Comparison of ENCODE assay signal across 13 mouse cellular contexts in genomic region chr15:101234611-101235341, GRCm38 (mm10). TPM values are rescaled to one million over a fixed set of nuclear protein-coding genes. Genes with fewer than 3 reads are reported as not detected.
DNase-seq lines count a peak whose midpoint lies in the region; ATAC-seq and TF ChIP-seq lines count a peak whose summit lies in the region.
"Had no signal": no experiment of that assay in that cellular context is flagged by ENCODE, and none has a peak within 500 bp of the region (broad histone marks: within the 10 kb centered on the region; RNA-seq: fewer than 3 reads in every experiment).

No protein-coding gene starts in this region.

- no peak overlapping the region for H3K4me3 ChIP-seq in embryonic facial prominence, embryonic 13.5 days
- no peak overlapping the region for H3K4me3 ChIP-seq in embryonic facial prominence, embryonic 10.5 days
- no peak overlapping the region for H3K4me3 ChIP-seq in thymus, adult 2 months (ENCODE audit: control insufficient read depth, insufficient read depth, low read length)
- no peak overlapping the region for H3K4me3 ChIP-seq in stomach, postnatal 0 days (ENCODE audit: low read depth, low read length)
- H3K4me3 ChIP-seq: heart, embryonic 10.5 days; myocyte had no signal

- no peak for ATAC-seq in embryonic facial prominence, embryonic 13.5 days (ENCODE audit: insufficient number of reproducible peaks, insufficient read depth, low FRiP score, low TSS enrichment, low read depth)
- no peak for ATAC-seq in stomach, postnatal 0 days (ENCODE audit: low FRiP score, low TSS enrichment)

- no peaks in the 10 kb centered on the region for H3K9me3 ChIP-seq in embryonic facial prominence, embryonic 13.5 days
- peaks cover 6% of the 10 kb centered on the region; the same call in 1 of the 2 replicates for H3K9me3 ChIP-seq in embryonic facial prominence, embryonic 10.5 days
- H3K9me3 ChIP-seq in stomach, postnatal 0 days (ENCODE audit: control insufficient read depth, low read length): no peaks in the 10 kb centered on the region
- H3K9me3 ChIP-seq: heart, embryonic 10.5 days had no signal

- no peak for TF ChIP-seq EP300 in stomach, postnatal 0 days (optimal IDR thresholded peaks at IDR 0.05)

- peaks cover 28% of the 10 kb centered on the region for H3K36me3 ChIP-seq in embryonic facial prominence, embryonic 13.5 days
- H3K36me3 ChIP-seq in embryonic facial prominence, embryonic 10.5 days (replicated peaks): peaks cover 32% of the 10 kb centered on the region
- H3K36me3 ChIP-seq in thymus, adult 2 months (ENCODE audit: control insufficient read depth, insufficient read depth, low read length): no peaks in the 10 kb centered on the region
- peaks cover 6% of the 10 kb centered on the region; the same call in 1 of the 2 replicates for H3K36me3 ChIP-seq in stomach, postnatal 0 days (ENCODE audit: control insufficient read depth, insufficient read depth, low read length)
- H3K36me3 ChIP-seq: G1E had no signal

- H3K9ac ChIP-seq in embryonic facial prominence, embryonic 13.5 days: no peak overlapping the region
- peak overlapping the region; percentile 27; the same call in 1 of the 2 replicates for H3K9ac ChIP-seq in stomach, postnatal 0 days (ENCODE audit: low read length)

- no peak for TF ChIP-seq POLR2A in thymus, adult 2 months (IDR thresholded peaks at IDR 0.05; ENCODE audit: control insufficient read depth, extremely low read depth, insufficient read depth, low read length, poor library complexity)

- H3K27me3 ChIP-seq in embryonic facial prominence, embryonic 13.5 days: 0 out of 2 replicates have a peak, but pooled peaks cover 3% of the 10 kb centered on the region
- H3K27me3 ChIP-seq in embryonic facial prominence, embryonic 10.5 days (replicated peaks; ENCODE audit: low read depth, poor library complexity, severe bottlenecking): peaks cover 49% of the 10 kb centered on the region
- H3K27me3 ChIP-seq in thymus, adult 2 months (ENCODE audit: control insufficient read depth, insufficient read depth, low read length): no peaks in the 10 kb centered on the region
- H3K27me3 ChIP-seq in stomach, postnatal 0 days (ENCODE audit: control insufficient read depth, insufficient read depth, low read length): no peaks in the 10 kb centered on the region

- no peak for TF ChIP-seq CTCF in thymus, adult 2 months (IDR thresholded peaks at IDR 0.05; ENCODE audit: borderline replicate concordance, control insufficient read depth, extremely low read depth, insufficient read depth, low read length, poor library complexity)
- no peak for TF ChIP-seq CTCF in stomach, postnatal 0 days (IDR thresholded peaks at IDR 0.05; ENCODE audit: low read depth)

- H3K4me1 ChIP-seq in embryonic facial prominence, embryonic 13.5 days: peaks cover 55% of the 10 kb centered on the region
- H3K4me1 ChIP-seq in embryonic facial prominence, embryonic 10.5 days: peaks cover 62% of the 10 kb centered on the region
- H3K4me1 ChIP-seq in thymus, adult 2 months (replicated peaks; ENCODE audit: control insufficient read depth, insufficient read depth, low read length): peaks cover 43% of the 10 kb centered on the region
- peaks cover 2% of the 10 kb centered on the region; the same call in 1 of the 2 replicates for H3K4me1 ChIP-seq in stomach, postnatal 0 days (replicated peaks; ENCODE audit: control insufficient read depth, insufficient read depth)

- 65% methylated on average over 10 of the region's 10 CpGs for WGBS in embryonic facial prominence, embryonic 13.5 days
- 73% methylated on average over 10 of the region's 10 CpGs for WGBS in embryonic facial prominence, embryonic 10.5 days
- 68% methylated on average over 10 of the region's 10 CpGs for WGBS in thymus, adult 2 months
- WGBS in stomach, postnatal 0 days: 45% methylated on average over 10 of the region's 10 CpGs

- no peak overlapping the region for H3K4me2 ChIP-seq in embryonic facial prominence, embryonic 13.5 days
- no peak overlapping the region for H3K4me2 ChIP-seq in stomach, postnatal 0 days (replicated peaks; ENCODE audit: low read depth)

- H3K27ac ChIP-seq in embryonic facial prominence, embryonic 13.5 days: peak overlapping the region; percentile 30
- no peak overlapping the region for H3K27ac ChIP-seq in embryonic facial prominence, embryonic 10.5 days (replicated peaks)
- peak overlapping the region; percentile 72 for H3K27ac ChIP-seq in thymus, adult 2 months (ENCODE audit: control insufficient read depth, insufficient read depth, low read length)
- H3K27ac ChIP-seq in stomach, postnatal 0 days (replicated peaks): peak overlapping the region; percentile 83
- H3K27ac ChIP-seq: heart, embryonic 10.5 days had no signal

- DNase-seq in embryonic facial prominence, embryonic 10.5 days (ENCODE audit: low spot score): no peak
- peak; percentile 23 for DNase-seq in kidney, postnatal 10 days
- DNase-seq in kidney, adult 11 months: no peak
- DNase-seq in thymus, adult 2 months: no peak
- no peak for DNase-seq in thymus, postnatal 25 days
- DNase-seq in stomach, postnatal 0 days (ENCODE audit: low spot score): peak; percentile 62
- DNase-seq in kidney, postnatal 14 days: no peak
- DNase-seq: liver; spleen, adult 18-20 months had no signal

RNA-seq across cellular contexts. Expression of gene Grasp, which starts 10.8 kb away (rescaled TPM):
- polyA plus RNA-seq in embryonic facial prominence, embryonic 13.5 days (2015; fragmentation: Nextera tagmentation; extraction: Ambion mirVana): 7.4 and 8.0 TPM in 2 replicates
- 5.3 and 6.7 TPM in 2 replicates for polyA plus RNA-seq in embryonic facial prominence, embryonic 10.5 days (2016; fragmentation: Nextera tagmentation; extraction: Ambion mirVana)
- 10.2 and 15.4 TPM in 2 replicates for polyA plus RNA-seq in thymus, adult 2 months (2012; rRNA removed)
- polyA plus RNA-seq in stomach, postnatal 0 days (2015; fragmentation: Nextera tagmentation; extraction: Ambion mirVana): 2.0 TPM in 2 replicates

RNA-seq across cellular contexts. Expression of gene Nr4a1, which starts 19.3 kb away (rescaled TPM):
- 9.1 and 9.5 TPM in 2 replicates for polyA plus RNA-seq in embryonic facial prominence, embryonic 13.5 days (2015; fragmentation: Nextera tagmentation; extraction: Ambion mirVana)
- 4.7 and 5.3 TPM in 2 replicates for polyA plus RNA-seq in embryonic facial prominence, embryonic 10.5 days (2016; fragmentation: Nextera tagmentation; extraction: Ambion mirVana)
- 164 TPM in 2 replicates for polyA plus RNA-seq in thymus, adult 2 months (2012; rRNA removed)
- 9.4 and 17.1 TPM in 2 replicates for polyA plus RNA-seq in stomach, postnatal 0 days (2015; fragmentation: Nextera tagmentation; extraction: Ambion mirVana)

RNA-seq across cellular contexts. Expression of gene Atg101, which starts 49.3 kb away (rescaled TPM):
- 65.9 and 68.4 TPM in 2 replicates for polyA plus RNA-seq in embryonic facial prominence, embryonic 13.5 days (2015; fragmentation: Nextera tagmentation; extraction: Ambion mirVana)
- polyA plus RNA-seq in embryonic facial prominence, embryonic 10.5 days (2016; fragmentation: Nextera tagmentation; extraction: Ambion mirVana): 86.5 and 91.5 TPM in 2 replicates
- 68.5 and 75.2 TPM in 2 replicates for polyA plus RNA-seq in thymus, adult 2 months (2012; rRNA removed)
- 49.3 and 50.4 TPM in 2 replicates for polyA plus RNA-seq in stomach, postnatal 0 days (2015; fragmentation: Nextera tagmentation; extraction: Ambion mirVana)

RNA-seq across cellular contexts. Expression of gene 6030408B16Rik, which starts 58.2 kb away (rescaled TPM):
- 0.56 and 0.60 TPM in 2 replicates for polyA plus RNA-seq in embryonic facial prominence, embryonic 13.5 days (2015; fragmentation: Nextera tagmentation; extraction: Ambion mirVana)
- polyA plus RNA-seq in embryonic facial prominence, embryonic 10.5 days (2016; fragmentation: Nextera tagmentation; extraction: Ambion mirVana): 0.59 and 0.71 TPM in 2 replicates
- polyA plus RNA-seq in thymus, adult 2 months (2012; rRNA removed): 0.55 and 0.88 TPM in 2 replicates
- 2.4 TPM in 2 replicates for polyA plus RNA-seq in stomach, postnatal 0 days (2015; fragmentation: Nextera tagmentation; extraction: Ambion mirVana)
- polyA plus RNA-seq: G1E had no signal

Comparison
In these comparisons a context has a peak if more than half of its experiments do, and no peak if none do; other contexts are left out.
1. DNase-seq: peak in kidney, postnatal 10 days (single experiment) and stomach, postnatal 0 days (single experiment); none in embryonic facial prominence, embryonic 10.5 days (single experiment), kidney, adult 11 months (single experiment), thymus, adult 2 months (single experiment), thymus, postnatal 25 days (single experiment) and kidney, postnatal 14 days (single experiment).